Mouse (Mus musculus): ENCODE measurements around the gene Ipo4.

DNA sequence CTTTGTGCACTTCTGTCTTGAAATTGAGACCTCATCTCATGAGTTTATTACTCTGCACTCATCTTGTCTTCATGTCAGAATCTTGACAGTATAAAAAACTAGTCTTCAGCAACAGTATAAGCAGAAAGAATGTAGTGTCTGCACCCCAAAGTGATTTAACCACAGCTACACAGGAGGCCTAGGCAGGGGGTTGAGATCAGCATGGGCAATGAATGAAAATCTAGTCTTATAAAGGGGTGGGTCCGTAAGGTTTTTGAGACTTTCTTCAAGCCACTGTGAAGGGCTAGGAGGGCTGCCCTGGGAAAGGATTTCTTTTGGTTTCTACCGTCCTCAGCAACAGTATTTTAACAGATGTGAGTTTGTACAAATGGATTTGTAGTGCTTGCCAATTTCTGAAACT lies 24.9 kb upstream of the Ipo4 start:
- no peak for TF ChIP-seq POLR2A (IDR thresholded peaks at IDR 0.05; ENCODE audit: control insufficient read depth, low read depth, low read length)
- no peak for TF ChIP-seq CTCF (IDR thresholded peaks at IDR 0.05; ENCODE audit: control insufficient read depth, insufficient read depth, insufficient replicate concordance, low read depth, low read length)
